Mouse (Mus musculus) gastrocnemius, adult 18-20 months (tissue): ENCODE data around the gene Tas2r131. TPM values are rescaled to one million over a fixed set of nuclear protein-coding genes. Genes with fewer than 3 reads are reported as not detected.
"Not testable (repeated sequence)": the region's sequence is repeated elsewhere in the genome, so short reads cannot be mapped to it uniquely, and the experiment has no call there.

ENCODE experiments used
- DNase-seq: peaks from one replicate; pipeline ENCODE4 v3.0.0; 2021; ENCODE audit warnings: low spot score
- long read RNA-seq, 2 experiments: library from polyadenylated mRNA; stranded (forward); transcript quantifications; one replicate each; pipeline ENCODE4 v2.0.0; 2021
- total RNA-seq, 2 experiments: library from RNA; stranded (reverse); gene quantifications; 2 replicates each; pipeline ENCODE4 v1.2.3; 2021

Gene Tas2r131
- not detected for total RNA-seq
- long read RNA-seq, experiment 1, result 0 reads
- long read RNA-seq, experiment 2, result 0 reads

DNA sequence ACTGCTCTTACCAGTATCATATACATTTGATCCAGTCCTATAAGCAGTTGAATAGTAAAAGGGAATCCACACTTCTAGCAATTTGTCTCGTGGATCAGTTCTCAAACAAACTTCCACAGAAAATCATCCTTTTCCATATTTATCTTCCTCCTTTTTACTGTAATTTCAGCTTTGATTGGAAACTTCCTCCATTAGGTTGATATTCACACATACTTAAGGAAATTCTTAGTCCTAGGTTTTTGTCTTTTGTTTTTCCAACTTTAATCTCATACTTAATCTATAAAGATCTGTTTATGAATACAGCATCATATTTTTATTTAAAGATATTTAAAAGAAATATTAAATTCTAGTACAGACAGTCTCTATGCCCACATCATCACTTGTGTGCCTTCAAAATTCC lies at the start of gene Tas2r131:
Tas2r131 (minus strand) TSS at position 101 of the 400 bp plus-strand sequence.
- no peak for DNase-seq

DNA sequence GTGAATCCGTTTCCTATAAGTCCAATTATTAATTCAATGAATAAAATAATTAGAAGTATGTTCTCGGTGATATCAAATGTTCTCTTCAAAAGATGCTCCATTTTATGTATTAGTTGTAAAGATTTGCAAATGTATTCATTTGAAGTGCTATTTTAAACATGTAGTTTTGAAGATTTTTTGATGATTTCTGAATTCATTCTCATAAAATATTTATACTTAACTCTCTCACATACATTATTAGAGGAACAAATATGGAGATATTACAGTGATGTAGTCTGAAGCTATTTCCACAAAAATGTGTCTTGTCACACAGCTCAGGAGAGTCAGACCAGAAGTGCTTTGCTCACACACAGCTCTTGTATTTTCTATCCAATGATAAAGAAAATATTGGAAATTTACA lies 23.1 kb upstream of the Tas2r131 start, which contains the start of gene Tas2r109:
Tas2r109 (minus strand) TSS at position 101 of the 400 bp plus-strand sequence.
- DNase-seq, result no peak

- DNase-seq, result no peak
Measured at GRCm38 (mm10) chr6:132950802-132951201, 6.9 kb downstream of the Tas2r131 start, which contains the start of gene Tas2r129. Gene Tas2r129, plus strand, starts transcription at chr6:132951102.

DNA sequence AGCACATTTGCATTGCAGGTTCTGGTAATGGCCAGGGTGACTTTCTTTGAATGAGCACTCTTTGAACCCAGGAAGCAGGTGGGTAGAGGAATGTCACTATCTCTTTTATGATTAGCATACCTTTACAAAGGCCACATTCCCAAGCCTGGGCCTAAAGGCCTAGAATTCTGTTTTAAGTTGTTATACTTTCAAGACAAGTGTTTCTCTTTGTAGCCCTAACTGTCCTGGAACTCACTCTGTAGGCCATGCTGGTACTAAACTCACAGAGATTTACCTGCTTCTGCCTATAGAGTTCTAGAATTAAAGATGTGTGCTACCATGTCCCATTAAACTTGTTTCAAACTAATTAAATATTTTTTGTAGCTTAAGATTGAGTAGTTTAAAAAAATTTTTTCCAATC lies 16.3 kb downstream of the Tas2r131 start:
- DNase-seq, result not testable (repeated sequence)

DNA sequence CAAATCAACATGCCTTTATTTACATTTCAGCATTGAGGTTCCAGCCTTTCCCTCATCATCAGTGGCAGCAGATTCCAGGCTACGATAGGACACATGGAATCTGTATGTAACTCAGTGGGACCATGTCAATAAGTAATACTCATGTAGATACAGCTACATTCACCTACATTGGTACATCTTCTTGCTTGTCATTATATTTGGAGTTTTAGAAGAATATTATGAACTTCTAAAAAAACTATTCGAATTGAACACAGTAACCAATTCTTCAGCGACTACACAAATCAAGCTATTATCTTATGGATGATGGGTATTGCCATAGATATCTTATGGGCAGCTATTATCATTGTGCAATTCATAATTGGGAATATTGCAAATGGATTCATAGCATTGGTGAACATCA lies 48.4 kb downstream of the Tas2r131 start, which contains the start of gene Tas2r125:
Tas2r125 (plus strand) TSS at position 301 of the 400 bp plus-strand sequence.
- DNase-seq, result no peak

Other genes with a start within 250 kb of the Tas2r131 start
- gene Tas2r122, start 246.0 kb downstream of the Tas2r131 start, total RNA-seq, result not detected
- gene Tas2r115, start 219.9 kb downstream of the Tas2r131 start, total RNA-seq, result not detected
- gene Tas2r124, start 203.2 kb downstream of the Tas2r131 start, total RNA-seq, result not detected
- not detected for gene Tas2r102, start 195.8 kb downstream of the Tas2r131 start, total RNA-seq
- not detected for gene Tas2r136, start 179.8 kb downstream of the Tas2r131 start, total RNA-seq
- gene Tas2r117, start 155.1 kb downstream of the Tas2r131 start, total RNA-seq, result not detected
- gene Tas2r123, start 110.8 kb downstream of the Tas2r131 start, total RNA-seq, result not detected
- gene Tas2r116, start 102.5 kb downstream of the Tas2r131 start, total RNA-seq, result not detected
- not detected for gene Tas2r110, start 89.9 kb downstream of the Tas2r131 start, total RNA-seq
- not detected for gene Tas2r113, start 64.9 kb downstream of the Tas2r131 start, total RNA-seq
- gene Tas2r125, start 48.3 kb downstream of the Tas2r131 start, total RNA-seq, result not detected
- not detected for gene Tas2r129, start 6.8 kb downstream of the Tas2r131 start, total RNA-seq
- gene Tas2r109, start 23.0 kb upstream of the Tas2r131 start, total RNA-seq, result not detected
- gene Tas2r103, start 79.2 kb upstream of the Tas2r131 start, total RNA-seq, result not detected
- not detected for gene Tas2r140, start 97.9 kb upstream of the Tas2r131 start, total RNA-seq
- 100 to 1,000 TPM; 137 to 139 TPM for gene Smim10l1, start 147.0 kb upstream of the Tas2r131 start, total RNA-seq